Mouse (Mus musculus): ENCODE data around the gene Gmnn. TPM values are rescaled to one million over a fixed set of nuclear protein-coding genes. Genes with fewer than 3 reads are reported as not detected.

Gene Gmnn
- polyA plus RNA-seq, 1 experiment from 2014 or later, result 172 TPM

GRCm38 (mm10) chr13:24713434-24714000 is 48.2 kb downstream of the Gmnn start:
- Histone ChIP-seq H3K9ac (replicated peaks; ENCODE audit: low read length) (no peak overlapping the region), H3K9me3 (replicated peaks; ENCODE audit: control insufficient read depth, low read length) (no peaks in the 10 kb centered on the region), H3K36me3 (replicated peaks; ENCODE audit: control insufficient read depth, insufficient read depth, low read depth, low read length) (no peaks in the 10 kb centered on the region; the same call in 1 of the 2 replicates), H3K4me1 (ENCODE audit: control insufficient read depth, insufficient read depth, low read length) (no peaks in the 10 kb centered on the region), H3K27ac (replicated peaks; ENCODE audit: low read depth, low read length) (no peak overlapping the region), H3K4me2 (ENCODE audit: low read depth, low read length) (peak overlapping the region; percentile 5; the same call in 1 of the 2 replicates), H3K27me3 (ENCODE audit: control insufficient read depth, insufficient read depth, low read length) (no peaks in the 10 kb centered on the region), H3K4me3 (ENCODE audit: low read depth, low read length) (no peak overlapping the region)
- peak; percentile 66; the same call in 1 of the 2 replicates for ATAC-seq (replicated peaks; ENCODE audit: insufficient number of reproducible peaks, low FRiP score, low TSS enrichment, low read depth)
- DNase-seq (ENCODE audit: low spot score), result peak; percentile 90
- WGBS, result 8% methylated on average over 16 of the region's 16 CpGs

GRCm38 (mm10) chr13:24712581-24713130 is 49.1 kb downstream of the Gmnn start:
- WGBS, result 81% methylated on average over 7 of the region's 7 CpGs
- no peak for ATAC-seq (replicated peaks; ENCODE audit: insufficient number of reproducible peaks, low FRiP score, low TSS enrichment, low read depth)

GRCm38 (mm10) chr13:24710968-24711367 is 50.8 kb downstream of the Gmnn start:
- ATAC-seq (replicated peaks; ENCODE audit: insufficient number of reproducible peaks, low FRiP score, low TSS enrichment, low read depth) (no peak), DNase-seq (ENCODE audit: low spot score) (no peak)
- Histone ChIP-seq H3K27ac (replicated peaks; ENCODE audit: low read depth, low read length) (no peak overlapping the region), H3K4me2 (ENCODE audit: low read depth, low read length) (no peak overlapping the region), H3K4me1 (ENCODE audit: control insufficient read depth, insufficient read depth, low read length) (no peaks in the 10 kb centered on the region), H3K4me3 (ENCODE audit: low read depth, low read length) (no peak overlapping the region), H3K27me3 (ENCODE audit: control insufficient read depth, insufficient read depth, low read length) (no peaks in the 10 kb centered on the region), H3K9me3 (replicated peaks; ENCODE audit: control insufficient read depth, low read length) (no peaks in the 10 kb centered on the region), H3K36me3 (replicated peaks; ENCODE audit: control insufficient read depth, insufficient read depth, low read depth, low read length) (no peaks in the 10 kb centered on the region), H3K9ac (replicated peaks; ENCODE audit: low read length) (no peak overlapping the region)
- 50% methylated on average over 7 of the region's 7 CpGs for WGBS

More at GRCm38 (mm10) chr13:24712581-24713130, 49.1 kb downstream of the Gmnn start:
- H3K4me3 ChIP-seq (ENCODE audit: low read depth, low read length), result no peak overlapping the region
- DNase-seq (ENCODE audit: low spot score), result no peak
- H3K9ac ChIP-seq (replicated peaks; ENCODE audit: low read length), result no peak overlapping the region
- H3K27ac ChIP-seq (replicated peaks; ENCODE audit: low read depth, low read length), result no peak overlapping the region
- no peaks in the 10 kb centered on the region for H3K9me3 ChIP-seq (replicated peaks; ENCODE audit: control insufficient read depth, low read length)
- no peak overlapping the region for H3K4me2 ChIP-seq (ENCODE audit: low read depth, low read length)
- no peaks in the 10 kb centered on the region; the same call in 1 of the 2 replicates for H3K36me3 ChIP-seq (replicated peaks; ENCODE audit: control insufficient read depth, insufficient read depth, low read depth, low read length)
- H3K4me1 ChIP-seq (ENCODE audit: control insufficient read depth, insufficient read depth, low read length), result no peaks in the 10 kb centered on the region
- no peaks in the 10 kb centered on the region for H3K27me3 ChIP-seq (ENCODE audit: control insufficient read depth, insufficient read depth, low read length)

GRCm38 (mm10) chr13:24709656-24710396 is 51.9 kb downstream of the Gmnn start:
- Histone ChIP-seq H3K36me3 (replicated peaks; ENCODE audit: control insufficient read depth, insufficient read depth, low read depth, low read length) (no peaks in the 10 kb centered on the region), H3K4me2 (ENCODE audit: low read depth, low read length) (no peak overlapping the region), H3K9me3 (replicated peaks; ENCODE audit: control insufficient read depth, low read length) (no peaks in the 10 kb centered on the region), H3K27ac (replicated peaks; ENCODE audit: low read depth, low read length) (no peak overlapping the region), H3K27me3 (ENCODE audit: control insufficient read depth, insufficient read depth, low read length) (no peaks in the 10 kb centered on the region), H3K9ac (replicated peaks; ENCODE audit: low read length) (no peak overlapping the region), H3K4me3 (ENCODE audit: low read depth, low read length) (no peak overlapping the region), H3K4me1 (ENCODE audit: control insufficient read depth, insufficient read depth, low read length) (no peaks in the 10 kb centered on the region)
- WGBS, result 67% methylated on average over 12 of the region's 12 CpGs
- ATAC-seq (replicated peaks; ENCODE audit: insufficient number of reproducible peaks, low FRiP score, low TSS enrichment, low read depth), result no peak
- no peak for DNase-seq (ENCODE audit: low spot score)

GRCm38 (mm10) chr13:24702128-24702527 is 59.6 kb downstream of the Gmnn start:
- Histone ChIP-seq H3K4me3 (ENCODE audit: low read depth, low read length) (no peak overlapping the region), H3K9me3 (replicated peaks; ENCODE audit: control insufficient read depth, low read length) (no peaks in the 10 kb centered on the region), H3K4me2 (ENCODE audit: low read depth, low read length) (no peak overlapping the region), H3K27me3 (ENCODE audit: control insufficient read depth, insufficient read depth, low read length) (no peaks in the 10 kb centered on the region), H3K4me1 (ENCODE audit: control insufficient read depth, insufficient read depth, low read length) (no peaks in the 10 kb centered on the region), H3K36me3 (replicated peaks; ENCODE audit: control insufficient read depth, insufficient read depth, low read depth, low read length) (no peaks in the 10 kb centered on the region), H3K27ac (replicated peaks; ENCODE audit: low read depth, low read length) (no peak overlapping the region), H3K9ac (replicated peaks; ENCODE audit: low read length) (no peak overlapping the region)
- DNase-seq (ENCODE audit: low spot score) (no peak), ATAC-seq (replicated peaks; ENCODE audit: insufficient number of reproducible peaks, low FRiP score, low TSS enrichment, low read depth) (no peak)
- WGBS, result 84% methylated on average over 5 of the region's 5 CpGs

Other genes with a start within 250 kb of the Gmnn start
- gene Ripor2, start 179.7 kb downstream of the Gmnn start, polyA plus RNA-seq (2014; fragmentation: Nextera tagmentation; extraction: Ambion mirVana), result 3.5 and 3.7 TPM in 2 replicates
- gene Armh2, start 20.7 kb downstream of the Gmnn start, polyA plus RNA-seq (2014; fragmentation: Nextera tagmentation; extraction: Ambion mirVana), result not detected in 2 replicates
- gene BC005537, start 39.7 kb upstream of the Gmnn start, polyA plus RNA-seq (2014; fragmentation: Nextera tagmentation; extraction: Ambion mirVana), result 21.0 and 21.2 TPM in 2 replicates
- 71.0 and 72.3 TPM in 2 replicates for gene Acot13, start 69.6 kb upstream of the Gmnn start, polyA plus RNA-seq (2014; fragmentation: Nextera tagmentation; extraction: Ambion mirVana)
- 75.9 and 83.7 TPM in 2 replicates for gene Tdp2, start 69.8 kb upstream of the Gmnn start, polyA plus RNA-seq (2014; fragmentation: Nextera tagmentation; extraction: Ambion mirVana)
- 0.22 and 0.34 TPM in 2 replicates for gene D130043K22Rik, start 83.2 kb upstream of the Gmnn start, polyA plus RNA-seq (2014; fragmentation: Nextera tagmentation; extraction: Ambion mirVana)
- 7.5 and 7.8 TPM in 2 replicates for gene Aldh5a1, start 175.7 kb upstream of the Gmnn start, polyA plus RNA-seq (2014; fragmentation: Nextera tagmentation; extraction: Ambion mirVana)
- gene Gpld1, start 181.2 kb upstream of the Gmnn start, polyA plus RNA-seq (2014; fragmentation: Nextera tagmentation; extraction: Ambion mirVana), result 0.49 and 0.57 TPM in 2 replicates